Mouse (Mus musculus): ENCODE results near the gene Tmem221. TPM values are rescaled to one million over a fixed set of nuclear protein-coding genes. Genes with fewer than 3 reads are reported as not detected.

The Tmem221 gene
- polyA plus RNA-seq, 1 experiment from 2014 or later = 19.1 TPM

GRCm38 (mm10) chr8:71598375-71598774, 39.7 kb upstream of the Tmem221 start:
- no peak for TF ChIP-seq CTCF (IDR thresholded peaks at IDR 0.05; ENCODE audit: low read depth)
- DNase-seq (ENCODE audit: low spot score) (no peak), ATAC-seq (replicated peaks; ENCODE audit: low FRiP score, low read depth) (no peak)
- Histone ChIP-seq H3K9me3 (replicated peaks; ENCODE audit: low read length) (no peaks in the 10 kb centered on the region), H3K27ac (no peak overlapping the region), H3K27me3 (ENCODE audit: insufficient read depth, low read length) (peaks cover 8% of the 10 kb centered on the region; the same call in 1 of the 2 replicates), H3K4me1 (replicated peaks; ENCODE audit: insufficient read depth, low read length) (peaks cover 28% of the 10 kb centered on the region), H3K4me3 (replicated peaks; ENCODE audit: low read depth, low read length) (no peak overlapping the region), H3K4me2 (ENCODE audit: low read length) (no peak overlapping the region), H3K36me3 (ENCODE audit: insufficient read depth, low read length) (no peaks in the 10 kb centered on the region), H3K9ac (ENCODE audit: low read depth, low read length) (no peak overlapping the region)

DNA sequence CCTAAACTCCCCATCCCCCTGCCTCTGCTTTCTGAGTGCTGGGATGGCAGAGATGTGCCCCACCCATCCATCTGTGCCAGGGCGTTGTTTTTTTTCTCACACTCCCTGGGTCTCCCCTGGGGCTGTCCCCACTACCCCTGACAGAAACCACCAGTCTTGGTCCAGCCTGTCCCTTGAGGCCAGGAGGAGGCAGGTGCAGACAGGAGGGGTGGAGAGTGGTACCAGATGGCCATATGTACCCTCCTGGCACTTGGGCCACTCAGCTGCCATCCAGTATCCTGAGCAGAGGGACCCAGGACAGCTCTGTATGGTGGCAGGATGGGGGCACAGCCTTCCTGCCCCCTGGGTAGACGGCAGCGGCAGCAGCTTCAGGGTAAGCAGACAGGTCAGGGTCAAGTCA, 38.8 kb upstream of the Tmem221 start, which contains the start of gene Fam129c:
Gene Fam129c (plus strand): TSS at position 198 of the 400 bp plus-strand sequence.
- peaks cover 4% of the 10 kb centered on the region; the same call in 1 of the 2 replicates for H3K27me3 ChIP-seq (ENCODE audit: insufficient read depth, low read length)
- H3K4me1 ChIP-seq (replicated peaks; ENCODE audit: insufficient read depth, low read length) = peaks cover 28% of the 10 kb centered on the region
- H3K9me3 ChIP-seq (replicated peaks; ENCODE audit: low read length) = no peaks in the 10 kb centered on the region
- H3K36me3 ChIP-seq (ENCODE audit: insufficient read depth, low read length) = no peaks in the 10 kb centered on the region
- no peak within 1 kb of the TSS for H3K4me3 ChIP-seq (replicated peaks; ENCODE audit: low read depth, low read length)
- 74% methylated on average over 3 of the region's 3 CpGs for WGBS
- H3K4me2 ChIP-seq (ENCODE audit: low read length) = no peak within 1 kb of the TSS
- H3K9ac ChIP-seq (ENCODE audit: low read depth, low read length) = no peak within 1 kb of the TSS
- TF ChIP-seq CTCF (IDR thresholded peaks at IDR 0.05; ENCODE audit: low read depth) = no peak
- no peak for DNase-seq (ENCODE audit: low spot score)
- H3K27ac ChIP-seq = no peak within 1 kb of the TSS
- no peak for ATAC-seq (replicated peaks; ENCODE audit: low FRiP score, low read depth)

GRCm38 (mm10) chr8:71596798-71597197, 38.1 kb upstream of the Tmem221 start:
- Histone ChIP-seq H3K36me3 (ENCODE audit: insufficient read depth, low read length) (no peaks in the 10 kb centered on the region), H3K4me1 (replicated peaks; ENCODE audit: insufficient read depth, low read length) (peaks cover 22% of the 10 kb centered on the region; the same call in 1 of the 2 replicates), H3K27me3 (ENCODE audit: insufficient read depth, low read length) (0 out of 2 replicates have a peak, but pooled peaks cover 1% of the 10 kb centered on the region), H3K4me2 (ENCODE audit: low read length) (no peak overlapping the region), H3K9me3 (replicated peaks; ENCODE audit: low read length) (no peaks in the 10 kb centered on the region), H3K27ac (no peak overlapping the region), H3K9ac (ENCODE audit: low read depth, low read length) (no peak overlapping the region), H3K4me3 (replicated peaks; ENCODE audit: low read depth, low read length) (no peak overlapping the region)
- TF ChIP-seq CTCF (IDR thresholded peaks at IDR 0.05; ENCODE audit: low read depth) = no peak
- DNase-seq (ENCODE audit: low spot score) (no peak), ATAC-seq (replicated peaks; ENCODE audit: low FRiP score, low read depth) (no peak)
- 78% methylated on average over 4 of the region's 4 CpGs for WGBS

- WGBS = 55% methylated on average over 6 of the region's 6 CpGs
- TF ChIP-seq CTCF (IDR thresholded peaks at IDR 0.05; ENCODE audit: low read depth) = no peak
- Histone ChIP-seq H3K4me3 (replicated peaks; ENCODE audit: low read depth, low read length) (no peak overlapping the region), H3K4me1 (replicated peaks; ENCODE audit: insufficient read depth, low read length) (peaks cover 22% of the 10 kb centered on the region; the same call in 1 of the 2 replicates), H3K27me3 (ENCODE audit: insufficient read depth, low read length) (no peaks in the 10 kb centered on the region), H3K27ac (no peak overlapping the region), H3K9ac (ENCODE audit: low read depth, low read length) (0 out of 2 replicates have a peak overlapping the region, but pooled peaks have one; percentile 23), H3K4me2 (ENCODE audit: low read length) (no peak overlapping the region), H3K9me3 (replicated peaks; ENCODE audit: low read length) (no peaks in the 10 kb centered on the region), H3K36me3 (ENCODE audit: insufficient read depth, low read length) (no peaks in the 10 kb centered on the region)
- no peak for DNase-seq (ENCODE audit: low spot score)
- ATAC-seq (replicated peaks; ENCODE audit: low FRiP score, low read depth) = no peak
These were observed 37.7 kb upstream of the Tmem221 start for GRCm38 (mm10) chr8:71596384-71596783.

GRCm38 (mm10) chr8:71595862-71596261, 37.2 kb upstream of the Tmem221 start:
- no peak overlapping the region for H3K27ac ChIP-seq
- H3K9ac ChIP-seq (ENCODE audit: low read depth, low read length) = 0 out of 2 replicates have a peak overlapping the region, but pooled peaks have one; percentile 23
- DNase-seq (ENCODE audit: low spot score) (peak; percentile 90), ATAC-seq (replicated peaks; ENCODE audit: low FRiP score, low read depth) (peak; percentile 22; the same call in 1 of the 2 replicates)
- H3K36me3 ChIP-seq (ENCODE audit: insufficient read depth, low read length) = no peaks in the 10 kb centered on the region
- H3K4me1 ChIP-seq (replicated peaks; ENCODE audit: insufficient read depth, low read length) = peaks cover 22% of the 10 kb centered on the region; the same call in 1 of the 2 replicates
- no peaks in the 10 kb centered on the region for H3K27me3 ChIP-seq (ENCODE audit: insufficient read depth, low read length)
- no peaks in the 10 kb centered on the region for H3K9me3 ChIP-seq (replicated peaks; ENCODE audit: low read length)
- H3K4me2 ChIP-seq (ENCODE audit: low read length) = no peak overlapping the region
- peak; percentile 100 for TF ChIP-seq CTCF (IDR thresholded peaks at IDR 0.05; ENCODE audit: low read depth)
- WGBS = 7% methylated on average over 27 of the region's 27 CpGs
- no peak overlapping the region for H3K4me3 ChIP-seq (replicated peaks; ENCODE audit: low read depth, low read length)

- Histone ChIP-seq H3K36me3 (ENCODE audit: insufficient read depth, low read length) (no peaks in the 10 kb centered on the region), H3K9me3 (replicated peaks; ENCODE audit: low read length) (no peaks in the 10 kb centered on the region), H3K27ac (no peak overlapping the region), H3K9ac (ENCODE audit: low read depth, low read length) (no peak overlapping the region), H3K4me1 (replicated peaks; ENCODE audit: insufficient read depth, low read length) (peaks cover 22% of the 10 kb centered on the region; the same call in 1 of the 2 replicates), H3K4me2 (ENCODE audit: low read length) (no peak overlapping the region), H3K27me3 (ENCODE audit: insufficient read depth, low read length) (no peaks in the 10 kb centered on the region), H3K4me3 (replicated peaks; ENCODE audit: low read depth, low read length) (no peak overlapping the region)
- no peak for DNase-seq (ENCODE audit: low spot score)
- ATAC-seq (replicated peaks; ENCODE audit: low FRiP score, low read depth) = no peak
- WGBS = 83% methylated on average over 4 of the region's 4 CpGs
- TF ChIP-seq CTCF (IDR thresholded peaks at IDR 0.05; ENCODE audit: low read depth) = no peak
These were observed 35.7 kb upstream of the Tmem221 start for GRCm38 (mm10) chr8:71594324-71594722.

Measured in kidney, postnatal 0 days (tissue).